Mouse (Mus musculus) erythroid progenitor cell, adult 5-6 weeks (primary cell): ENCODE data around the gene Acot3. TPM values are rescaled to one million over a fixed set of nuclear protein-coding genes. Genes with fewer than 3 reads are reported as not detected.
"Not testable (repeated sequence)": the region's sequence is repeated elsewhere in the genome, so short reads cannot be mapped to it uniquely, and the experiment has no call there.

Source experiments
- ATAC-seq: replicated peaks from 2 replicates; pipeline ENCODE4 v1.8.0; 2016; ENCODE audit warnings: moderate number of reproducible peaks, mild to moderate bottlenecking, moderate TSS enrichment, inconsistent platforms; ENCODE audit not compliant: poor library complexity, low FRiP score, severe bottlenecking
- total RNA-seq, 2 experiments: library from RNA; stranded (forward) in 1 of 2; stranded (reverse) in 1 of 2; fragments of 150-400 nt in 1 of 2; fragments of 186-747, 209-891 nt in 1 of 2; gene quantifications; 2 replicates each; pipeline versions ENCODE4 v1.2.3 to v1.2.4; 2015 to 2017; ENCODE audit warnings: low replicate concordance in 2 of 2

The Acot3 gene
- total RNA-seq (2015; ENCODE audit: low replicate concordance) (not detected in 2 replicates), total RNA-seq (2017; ENCODE audit: low replicate concordance) (not detected in 2 replicates)

DNA sequence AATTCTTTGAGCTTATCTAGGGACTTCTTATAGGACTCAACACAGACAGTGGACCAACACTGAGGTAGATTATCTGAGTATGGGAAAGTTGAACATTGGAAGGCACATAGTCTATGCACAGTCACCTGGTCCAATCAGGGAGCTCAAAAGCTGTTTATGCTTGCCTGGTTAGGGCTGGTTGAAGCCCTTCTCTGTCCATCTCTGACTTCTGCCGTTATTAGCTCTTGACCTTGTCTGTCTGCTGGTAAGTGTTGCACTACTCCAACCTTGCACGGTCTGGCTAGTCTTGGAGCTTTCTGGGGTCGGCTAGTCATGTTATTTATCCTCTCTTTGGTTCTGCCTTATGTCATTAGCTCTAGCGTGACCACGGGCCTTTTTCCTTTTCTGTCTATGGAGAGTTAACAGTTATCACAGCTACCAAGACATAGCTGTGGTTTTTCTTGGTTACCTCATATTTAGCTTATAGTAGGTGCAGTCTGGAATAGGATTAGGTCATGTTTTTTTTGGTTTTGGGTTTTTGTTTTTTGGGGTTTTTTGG lies at the start of gene Acot3:
Gene Acot3 (plus strand): TSS at position 208 of the 538 bp plus-strand sequence.
- no peak for ATAC-seq

DNA sequence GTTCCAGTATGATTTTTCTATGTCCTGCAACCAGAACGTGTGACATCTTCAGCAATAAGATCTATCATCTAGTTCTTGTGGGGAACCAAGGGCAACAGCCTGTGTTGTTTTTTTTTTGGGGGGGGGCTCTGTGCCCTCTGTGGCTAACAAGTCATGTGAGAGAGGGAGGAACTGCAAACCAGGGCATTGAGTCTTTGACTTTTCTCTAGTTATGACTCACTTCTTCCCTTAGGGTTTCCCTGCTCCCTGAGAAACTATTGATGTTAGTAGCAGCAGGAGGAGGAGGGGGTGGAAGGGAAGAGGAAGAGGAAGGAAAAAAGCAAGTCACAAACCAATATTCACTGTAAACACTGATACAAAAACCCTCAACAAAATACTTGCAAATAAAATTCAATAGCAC lies 48.1 kb upstream of the Acot3 start:
- ATAC-seq, result no peak

DNA sequence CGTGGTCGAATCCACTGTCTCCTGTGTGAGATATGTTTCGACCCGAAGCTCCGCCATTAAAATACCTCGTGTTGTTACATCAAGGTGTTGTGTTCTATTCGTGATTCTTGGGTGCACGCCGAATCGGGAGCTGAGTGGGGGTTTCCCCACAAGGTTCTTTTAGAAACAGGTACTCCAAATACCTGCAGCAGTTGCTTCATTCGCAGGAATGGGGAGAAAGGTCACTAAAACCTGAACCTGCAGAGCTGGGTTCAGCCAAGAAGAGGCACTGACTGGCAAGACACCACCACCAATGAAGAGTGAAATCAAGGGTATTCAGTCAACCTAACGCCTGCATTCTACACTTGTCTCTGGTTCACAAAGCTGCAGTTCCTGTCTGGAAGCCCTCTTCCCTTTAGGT lies 43.7 kb upstream of the Acot3 start:
- ATAC-seq, result no peak

DNA sequence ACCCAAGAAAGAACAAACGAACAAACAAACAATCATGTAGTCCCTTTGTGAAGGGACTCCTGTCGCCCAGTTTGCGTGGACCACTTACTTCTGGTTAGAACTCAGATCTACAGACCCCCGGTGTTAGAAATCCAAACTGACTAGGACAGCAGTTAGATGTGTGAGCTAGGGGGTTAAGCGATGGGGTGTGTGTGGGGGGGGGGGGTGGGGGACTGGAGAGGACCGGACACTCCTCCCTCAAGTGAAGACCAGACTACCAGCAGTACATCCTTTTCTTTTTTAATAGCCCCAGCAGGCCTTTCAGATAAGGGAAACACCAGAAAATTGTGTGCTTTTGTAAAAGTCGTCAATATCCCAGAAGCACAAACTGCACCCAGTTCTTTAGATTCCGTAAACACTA lies 43.2 kb upstream of the Acot3 start:
- ATAC-seq, result no peak

DNA sequence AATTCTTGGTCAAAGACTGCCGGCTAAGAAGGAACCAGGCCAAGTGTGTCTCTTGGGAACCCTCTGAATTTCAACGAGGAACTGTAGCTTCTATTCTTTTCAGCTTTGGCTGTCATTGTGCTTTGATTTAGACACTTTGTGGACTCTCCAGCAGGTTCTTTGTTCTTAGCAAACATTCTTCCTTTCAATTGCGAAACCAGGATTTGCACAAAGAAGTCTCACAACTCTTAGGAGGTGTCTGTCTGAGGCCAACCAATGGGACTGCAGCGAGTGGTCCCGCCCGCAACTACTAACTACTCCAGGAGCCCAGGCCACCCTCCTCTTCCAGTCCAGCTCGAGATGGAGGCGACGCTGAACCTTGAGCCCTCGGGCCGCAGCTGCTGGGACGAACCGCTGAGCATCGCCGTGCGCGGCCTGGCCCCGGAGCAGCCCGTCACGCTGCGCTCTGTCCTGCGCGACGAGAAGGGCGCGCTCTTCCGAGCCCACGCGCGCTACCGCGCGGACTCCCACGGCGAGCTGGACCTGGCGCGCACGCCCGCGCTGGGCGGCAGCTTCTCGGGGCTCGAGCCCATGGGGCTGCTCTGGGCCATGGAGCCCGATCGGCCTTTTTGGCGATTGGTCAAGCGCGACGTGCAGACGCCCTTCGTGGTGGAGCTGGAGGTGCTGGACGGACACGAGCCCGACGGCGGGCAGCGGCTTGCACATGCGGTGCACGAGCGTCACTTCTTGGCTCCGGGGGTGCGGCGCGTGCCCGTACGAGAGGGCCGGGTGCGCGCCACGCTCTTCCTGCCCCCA lies 42.6 kb upstream of the Acot3 start, which contains the start of gene Acot1:
Gene Acot1 (plus strand): TSS at position 320 of the 795 bp plus-strand sequence.
- ATAC-seq, result not testable (repeated sequence)

DNA sequence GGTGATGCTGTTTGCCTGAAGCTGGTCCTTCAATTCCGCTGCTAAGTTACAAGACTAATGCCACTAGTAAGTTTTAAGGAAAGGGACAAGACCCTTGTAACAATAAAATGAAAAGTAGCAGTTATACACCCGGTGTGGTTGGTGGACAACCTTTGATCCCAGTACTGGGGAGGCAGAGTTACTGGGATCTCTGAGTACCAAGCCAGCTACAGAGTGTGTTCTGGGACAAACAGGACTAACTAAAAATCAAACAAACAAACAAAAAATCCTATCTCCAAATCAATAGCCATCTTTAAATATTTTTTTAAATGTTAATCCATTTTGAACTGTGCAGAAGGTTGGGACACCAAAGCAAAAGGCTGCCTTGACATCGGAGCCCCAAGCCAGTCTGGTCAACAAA lies 41.7 kb upstream of the Acot3 start:
- ATAC-seq, result no peak

DNA sequence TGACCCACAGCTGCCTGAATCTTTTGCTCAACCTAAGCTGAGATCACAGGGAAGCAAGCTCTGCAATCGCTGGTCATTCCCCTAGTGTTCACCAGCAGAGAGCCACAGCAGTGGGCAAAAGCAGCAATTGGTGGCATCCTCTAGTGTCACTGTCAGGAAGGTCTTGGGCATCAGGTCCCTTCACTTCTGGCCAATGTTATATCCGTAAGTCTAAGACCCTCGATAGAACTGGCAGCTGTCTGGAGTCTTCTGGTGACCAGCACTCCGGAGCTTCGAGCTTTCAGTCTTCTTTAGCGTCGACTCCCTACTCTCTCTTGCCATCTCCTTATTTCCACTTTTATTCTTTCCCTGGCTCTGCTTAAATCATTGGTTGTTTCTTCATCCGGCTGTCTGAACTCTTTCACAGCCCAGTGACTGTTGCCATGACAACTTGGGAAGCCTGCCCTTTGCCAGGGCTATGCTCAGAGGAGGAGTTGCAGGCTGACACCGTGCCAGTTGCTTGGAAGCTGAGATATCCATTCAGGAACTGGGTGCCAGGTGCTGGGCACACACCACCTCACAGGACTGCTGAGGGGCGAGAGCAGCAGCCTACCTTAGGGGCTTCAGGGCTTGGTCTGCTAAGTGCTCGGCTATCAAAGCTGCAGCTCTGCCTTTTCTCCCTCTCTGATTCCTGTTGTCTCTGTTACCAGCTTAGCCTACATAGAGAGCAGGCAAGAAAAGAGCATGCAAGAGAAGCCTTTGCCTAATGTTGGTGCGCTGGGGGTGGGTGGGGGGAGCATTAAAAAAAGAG lies 40.5 kb upstream of the Acot3 start:
- ATAC-seq, result no peak

DNA sequence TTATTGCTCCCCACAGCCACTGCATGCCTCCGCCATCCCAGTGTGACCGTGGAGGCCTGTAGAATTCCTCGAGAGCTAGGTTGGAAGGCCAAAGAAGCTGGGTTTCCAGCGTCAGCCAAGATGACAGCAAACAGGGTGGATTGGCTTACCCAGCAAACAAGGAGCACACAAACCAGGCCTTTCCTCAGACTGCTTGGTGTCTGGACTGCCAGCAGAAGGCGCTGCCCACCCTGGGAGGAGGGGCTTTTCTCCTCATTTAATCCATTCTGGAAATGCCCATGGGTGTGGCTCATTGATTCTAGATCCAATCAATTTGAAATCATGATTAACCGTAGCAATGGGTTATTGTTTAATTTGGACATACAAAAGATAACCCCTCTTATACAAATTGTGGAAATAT lies 38.8 kb upstream of the Acot3 start:
- ATAC-seq, result no peak

DNA sequence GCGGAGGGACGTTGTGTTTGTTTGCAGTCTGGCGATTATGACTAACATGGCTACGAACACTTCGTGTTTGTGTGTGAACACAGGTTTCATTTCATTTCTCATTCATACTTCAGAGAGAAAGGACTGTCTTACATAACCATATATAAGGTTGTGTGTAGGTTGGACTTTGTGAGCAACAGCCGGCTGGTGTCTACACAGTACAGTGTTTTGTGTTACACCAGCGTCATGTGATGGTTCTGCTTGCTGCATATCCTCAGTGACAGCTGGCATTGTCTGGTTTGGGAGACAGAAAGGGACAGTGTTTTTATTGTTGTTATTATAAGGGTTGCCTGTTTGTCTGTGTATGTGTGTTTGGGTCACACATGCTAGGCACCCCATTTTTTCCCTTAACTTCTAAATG lies 38.2 kb upstream of the Acot3 start:
- ATAC-seq, result no peak

DNA sequence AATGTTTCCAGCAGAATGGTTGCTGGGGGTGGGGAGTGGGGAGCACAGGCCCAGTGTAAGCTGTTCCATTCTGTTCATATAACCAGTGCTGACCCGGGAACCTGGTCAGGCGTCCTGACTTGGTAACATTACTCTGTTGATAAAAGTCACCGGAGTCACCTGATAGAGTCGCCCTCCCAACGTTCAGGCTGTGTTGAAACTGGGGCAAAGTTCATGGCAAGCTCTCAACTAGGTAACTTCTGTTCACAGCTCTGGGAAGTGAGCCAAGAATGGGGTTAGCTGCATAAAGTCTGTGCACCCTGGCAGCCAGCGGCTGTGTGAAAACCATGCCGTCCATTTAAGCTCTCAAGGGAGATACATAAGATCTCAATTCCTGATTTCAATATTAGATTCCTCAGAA lies 31.4 kb upstream of the Acot3 start:
- ATAC-seq, result not testable (repeated sequence)

DNA sequence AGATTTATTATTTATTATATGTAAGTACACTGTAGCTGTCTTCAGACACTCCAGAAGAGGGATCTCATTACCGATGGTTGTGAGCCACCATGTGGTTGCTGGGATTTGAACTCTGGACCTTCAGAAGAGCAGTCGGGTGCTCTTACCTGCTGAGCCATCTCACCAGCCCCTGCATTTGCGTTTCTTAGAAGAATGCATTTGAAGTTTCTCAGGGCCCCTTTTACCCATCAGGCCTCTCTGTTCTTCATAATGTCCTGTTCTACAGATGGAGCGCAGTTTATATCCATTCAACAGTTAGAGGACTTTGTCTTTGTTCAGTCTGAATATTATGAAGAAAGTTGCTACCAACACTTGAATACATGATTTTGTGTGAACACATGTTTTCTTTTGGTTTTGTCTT lies 29.7 kb upstream of the Acot3 start:
- ATAC-seq, result not testable (repeated sequence)

DNA sequence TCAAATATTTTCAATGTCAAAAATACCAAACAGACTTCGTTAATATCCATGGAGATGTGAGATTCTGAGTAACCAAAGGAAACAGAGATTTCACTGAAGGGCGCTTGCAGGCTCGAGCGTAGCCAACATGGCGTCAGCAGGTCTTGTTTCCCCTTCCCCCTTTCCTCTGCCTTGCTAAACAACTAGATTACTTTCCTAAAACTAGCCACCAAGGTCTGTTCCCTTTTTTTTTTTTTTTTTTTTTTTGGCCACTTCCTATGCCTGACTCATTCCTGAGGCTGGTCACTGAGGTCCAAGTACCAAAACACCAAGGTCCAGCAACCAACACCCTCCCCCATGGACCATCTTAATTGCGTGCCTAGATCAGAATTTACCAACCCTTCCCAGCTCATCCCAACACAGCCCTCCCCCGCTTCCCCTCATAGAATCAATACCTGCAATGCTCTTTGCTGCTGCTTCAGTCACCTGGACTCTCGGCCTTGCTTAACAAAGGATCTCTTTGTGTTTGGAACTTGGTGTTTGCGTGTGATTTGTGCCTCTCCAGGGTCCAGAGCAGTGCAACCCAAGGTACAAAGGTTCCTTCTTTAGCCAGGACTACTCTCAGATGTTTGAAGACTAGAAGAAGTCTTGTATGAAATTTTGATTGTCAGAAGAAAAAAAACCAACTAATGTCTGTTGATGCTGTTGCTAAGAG lies 28.7 kb upstream of the Acot3 start:
- ATAC-seq, result no peak

DNA sequence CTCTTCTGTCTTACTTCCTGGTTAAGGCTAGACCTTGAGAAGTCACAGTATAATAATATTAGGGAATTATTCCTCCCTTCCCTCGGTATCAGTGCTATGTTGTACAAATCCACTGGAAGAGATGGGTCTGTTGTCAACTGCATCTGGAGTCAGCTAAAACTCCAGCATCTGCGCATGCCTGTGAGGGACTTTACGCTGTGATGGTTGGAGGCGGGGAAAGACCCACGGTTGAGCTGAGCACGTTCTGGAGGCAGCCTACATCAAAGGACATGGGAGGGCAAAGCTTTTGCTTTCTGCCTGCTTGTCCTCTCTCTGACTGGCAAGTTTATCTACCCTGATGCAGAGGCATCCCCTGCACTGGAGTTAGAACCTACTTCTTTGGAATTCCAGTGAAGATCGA lies 26.1 kb upstream of the Acot3 start:
- ATAC-seq, result no peak

DNA sequence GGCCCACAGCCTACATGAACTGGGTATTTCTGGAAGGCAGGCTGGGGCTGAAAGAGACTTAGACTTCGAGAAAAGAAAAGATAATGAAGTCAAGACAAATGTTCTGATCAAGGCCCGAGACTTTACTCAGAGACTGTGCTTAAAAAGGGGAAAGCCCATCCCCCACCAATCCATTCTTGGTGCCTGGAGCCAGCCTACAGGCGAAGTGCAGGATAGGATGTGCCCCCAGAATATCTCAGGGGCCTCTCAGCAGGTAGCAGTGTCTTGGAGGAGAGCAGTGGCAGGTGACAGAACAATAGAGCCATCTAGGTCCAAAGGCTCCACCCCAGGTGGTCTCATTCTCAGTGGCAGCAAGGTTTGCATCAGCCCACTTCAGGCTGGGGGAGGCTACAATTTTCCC lies 23.6 kb upstream of the Acot3 start:
- ATAC-seq, result not testable (repeated sequence)

DNA sequence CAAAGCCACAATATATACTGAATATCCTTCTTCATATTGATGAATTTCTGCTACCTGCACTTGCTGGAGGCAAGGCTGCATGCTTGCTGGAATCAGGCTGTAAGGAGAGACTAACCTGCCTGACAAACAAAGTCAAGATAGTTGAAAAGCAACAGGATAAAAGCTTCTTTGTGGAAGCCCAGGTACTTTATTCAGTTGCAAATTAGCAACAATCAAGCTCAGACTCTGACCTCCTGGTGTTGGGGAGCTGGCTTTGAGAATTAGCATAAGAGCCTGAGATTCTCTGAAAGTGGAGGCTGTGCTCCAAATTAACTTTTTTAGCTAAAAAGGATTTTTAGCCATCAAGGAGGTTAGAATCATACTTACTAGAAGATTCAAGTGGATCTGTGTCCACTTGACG lies 22.9 kb upstream of the Acot3 start:
- ATAC-seq, result not testable (repeated sequence)

DNA sequence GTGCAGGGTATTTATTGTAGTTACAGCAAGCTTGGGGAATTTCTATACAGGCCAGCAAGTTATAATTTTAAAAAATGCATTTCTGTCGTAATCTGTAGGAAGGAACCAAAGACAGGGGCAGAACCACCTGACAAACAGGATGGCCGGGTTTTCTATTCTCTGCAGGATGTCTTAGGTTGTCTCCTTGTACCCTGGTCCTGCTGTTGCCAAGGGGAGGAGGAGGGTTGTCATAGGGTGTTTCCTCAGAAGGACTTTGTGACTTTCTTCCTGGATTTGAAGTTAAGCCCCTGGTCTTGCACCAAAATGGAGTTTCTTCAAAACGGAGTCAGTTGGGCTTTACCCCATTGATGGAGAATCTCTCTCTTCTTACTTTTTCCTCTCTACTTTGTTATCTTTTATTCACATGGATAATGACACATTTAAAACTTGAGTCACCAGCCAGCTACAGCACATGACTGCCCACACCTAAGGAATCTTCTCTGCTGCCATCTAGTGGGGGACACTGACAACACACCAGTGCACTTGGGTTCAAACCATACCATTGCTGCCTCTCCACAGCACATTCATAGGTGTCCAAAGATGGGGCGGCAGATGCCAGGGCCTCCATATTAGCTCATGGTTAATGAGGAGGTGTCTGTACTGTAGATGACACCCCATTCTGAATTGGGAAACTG lies 21.1 kb upstream of the Acot3 start:
- ATAC-seq, result peak; percentile 81

DNA sequence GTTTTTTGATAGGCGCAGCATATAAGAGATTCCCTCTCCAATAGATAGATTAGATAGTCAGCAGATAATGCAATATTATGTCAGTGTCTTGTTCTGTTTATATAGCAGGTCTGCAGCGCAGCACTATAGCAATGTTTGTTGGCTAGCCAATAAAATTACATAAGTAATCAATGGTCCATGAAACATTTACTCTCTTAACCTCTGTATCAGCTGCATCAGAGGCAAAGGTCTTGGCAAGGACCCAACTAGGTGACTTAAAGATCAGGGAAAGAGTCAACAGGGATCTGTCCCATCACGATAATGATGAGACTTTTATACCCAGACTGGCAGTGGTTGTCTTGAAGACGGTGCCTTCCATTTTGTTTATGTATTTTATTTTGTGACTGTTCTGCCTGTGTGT lies 19.1 kb upstream of the Acot3 start:
- no peak for ATAC-seq

DNA sequence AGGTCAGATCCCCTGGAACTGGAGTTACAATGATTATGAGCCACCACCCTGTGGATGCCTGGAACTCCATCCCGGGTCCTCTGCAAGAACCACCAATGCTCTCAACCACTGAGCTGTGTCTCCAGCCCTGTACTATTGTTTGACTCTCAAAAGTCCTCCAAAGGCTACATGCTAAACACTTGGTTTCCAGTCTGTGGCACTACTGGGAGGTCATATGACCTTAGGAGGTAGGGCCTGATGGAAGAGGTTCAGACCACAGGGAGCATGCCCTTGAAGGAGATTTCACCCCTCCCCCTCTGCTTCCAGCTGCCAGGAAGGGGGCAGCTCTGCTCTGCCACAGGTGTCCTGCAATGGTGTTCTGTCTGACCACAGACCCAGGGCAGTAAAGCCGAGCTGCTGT lies 18.6 kb upstream of the Acot3 start:
- not testable (repeated sequence) for ATAC-seq

DNA sequence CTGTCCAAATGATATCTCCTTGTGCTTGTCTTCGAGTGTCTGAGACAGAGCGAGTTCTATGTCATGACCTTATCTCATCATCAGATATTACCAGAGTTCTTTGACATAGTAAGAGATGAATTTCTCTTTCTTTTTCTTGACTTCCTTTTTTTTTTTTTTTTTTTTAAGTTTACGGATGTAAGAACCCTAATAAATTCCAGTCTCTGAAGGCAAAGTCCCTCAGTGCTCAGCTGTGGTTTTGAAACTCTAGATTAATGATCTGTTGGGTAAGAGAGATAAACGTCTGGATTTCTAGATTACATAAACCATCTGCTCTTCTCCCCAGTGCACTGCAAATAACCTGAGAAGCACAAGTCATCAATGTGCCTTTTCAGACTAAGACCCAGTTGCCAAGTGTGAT lies 17.8 kb upstream of the Acot3 start:
- no peak for ATAC-seq

DNA sequence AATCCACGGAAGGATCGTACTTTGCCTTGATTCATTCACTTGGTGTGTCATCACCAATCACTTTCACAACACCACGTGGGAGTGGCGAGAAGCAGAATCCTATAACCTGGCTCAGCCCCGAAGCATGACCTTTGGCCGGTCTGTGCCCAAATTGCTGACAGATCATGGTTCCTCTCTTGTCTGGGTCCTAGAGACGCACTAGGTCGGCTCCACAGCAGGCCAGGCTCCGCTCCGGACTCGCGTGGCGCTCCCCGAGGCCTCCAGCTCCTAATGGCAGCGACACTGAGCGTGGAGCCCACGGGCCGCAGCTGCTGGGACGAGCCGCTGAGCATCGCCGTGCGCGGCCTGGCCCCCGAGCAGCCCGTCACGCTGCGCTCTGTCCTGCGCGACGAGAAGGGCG lies 13.7 kb upstream of the Acot3 start, which contains the start of gene Acot4:
Gene Acot4 (plus strand): TSS at position 139 of the 400 bp plus-strand sequence.
- ATAC-seq, result not testable (repeated sequence)
